Mouse (Mus musculus): ENCODE results near the gene Gm47959. TPM values are rescaled to one million over a fixed set of nuclear protein-coding genes. Genes with fewer than 3 reads are reported as not detected.
"Not testable (repeated sequence)": the region's sequence is repeated elsewhere in the genome, so short reads cannot be mapped to it uniquely, and the experiment has no call there.

Gene Gm47959
- polyA plus RNA-seq (2012; fragmentation: generic; extraction: Trizol) = not detected
- long read RNA-seq, experiment 1 = 0 reads
- long read RNA-seq, experiment 2 = 0 reads

- not testable (repeated sequence) for H3K79me2 ChIP-seq (ENCODE audit: control insufficient read depth, insufficient read depth); H3K4me3 ChIP-seq (ENCODE audit: insufficient read depth, poor library complexity, severe bottlenecking); H3K36me3 ChIP-seq (ENCODE audit: control insufficient read depth, insufficient read depth); H3ac ChIP-seq (ENCODE audit: control insufficient read depth, insufficient read length, low read depth); H3K79me3 ChIP-seq (ENCODE audit: low read depth)
- peaks cover 19% of the 10 kb centered on the region for H3K27me3 ChIP-seq (ENCODE audit: control insufficient read depth, insufficient read depth, insufficient read length)
Measured at GRCm38 (mm10) chr1:83000306-83000705, at the start of gene Gm47959. Gene Gm47959, plus strand, starts transcription at chr1:83000548.

DNA sequence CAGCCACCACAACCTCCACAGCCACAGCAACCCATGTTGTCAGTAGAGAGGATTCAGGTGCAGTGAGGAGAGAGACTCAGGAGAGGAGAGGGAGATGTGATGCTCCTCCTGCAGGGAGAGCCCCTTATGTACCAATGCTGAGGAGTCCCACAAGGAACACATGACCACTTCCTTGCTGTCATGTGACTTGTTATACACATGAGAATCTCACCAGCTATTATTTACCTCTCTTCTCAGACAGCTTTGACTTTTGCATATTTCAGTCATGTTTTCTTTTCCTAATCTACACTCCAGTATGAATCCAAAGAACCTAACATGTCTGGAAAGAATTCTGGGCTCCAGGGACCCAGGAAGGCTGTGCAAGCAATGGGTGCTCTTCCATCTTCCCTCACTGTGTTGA lies 44.4 kb upstream of the Gm47959 start, which contains the start of gene Gm7544:
TSS of gene Gm7544 (minus strand) at position 101 of the 400 bp plus-strand sequence.
- H3K27me3 ChIP-seq (ENCODE audit: control insufficient read depth, insufficient read depth, insufficient read length); H3K79me2 ChIP-seq (ENCODE audit: control insufficient read depth, insufficient read depth); H3K36me3 ChIP-seq (ENCODE audit: control insufficient read depth, insufficient read depth); H3K79me3 ChIP-seq (ENCODE audit: low read depth); H3ac ChIP-seq (ENCODE audit: control insufficient read depth, insufficient read length, low read depth); H3K4me3 ChIP-seq (ENCODE audit: insufficient read depth, poor library complexity, severe bottlenecking): not testable (repeated sequence)

- no peaks in the 10 kb centered on the region for H3K79me3 ChIP-seq (ENCODE audit: low read depth)
- no peak within 1 kb of the TSS for H3ac ChIP-seq (ENCODE audit: control insufficient read depth, insufficient read length, low read depth)
- no peaks in the 10 kb centered on the region for H3K36me3 ChIP-seq (ENCODE audit: control insufficient read depth, insufficient read depth)
- H3K79me2 ChIP-seq (ENCODE audit: control insufficient read depth, insufficient read depth) = no peaks in the 10 kb centered on the region
- no peak within 1 kb of the TSS for H3K4me3 ChIP-seq (ENCODE audit: insufficient read depth, poor library complexity, severe bottlenecking)
- TF ChIP-seq CEBPB (IDR thresholded peaks at IDR 0.05; ENCODE audit: low read depth) (no peak), CTCF (IDR thresholded peaks at IDR 0.05; ENCODE audit: control insufficient read depth, insufficient read depth, insufficient read length) (no peak), USF1 (IDR thresholded peaks at IDR 0.05; ENCODE audit: low read depth) (no peak), MYOD1 (IDR thresholded peaks at IDR 0.05; ENCODE audit: control insufficient read depth, insufficient read length, low read depth) (no peak), MAX (IDR thresholded peaks at IDR 0.05) (no peak), MYOG (IDR thresholded peaks at IDR 0.05; ENCODE audit: control insufficient read depth, extremely low read depth, insufficient read length) (no peak), FOSL1 (IDR thresholded peaks at IDR 0.05; ENCODE audit: insufficient read depth, low read length, poor library complexity, severe bottlenecking) (no peak)
- no peaks in the 10 kb centered on the region for H3K27me3 ChIP-seq (ENCODE audit: control insufficient read depth, insufficient read depth, insufficient read length)
Measured at GRCm38 (mm10) chr1:82959870-82960385, 40.4 kb upstream of the Gm47959 start, which contains the start of gene Gm47955. Gene Gm47955, plus strand, starts transcription at chr1:82960286.

GRCm38 (mm10) chr1:82966413-82966812 lies 33.9 kb upstream of the Gm47959 start:
- H3K79me3 ChIP-seq (ENCODE audit: low read depth) = no peaks in the 10 kb centered on the region
- H3ac ChIP-seq (ENCODE audit: control insufficient read depth, insufficient read length, low read depth) = no peak overlapping the region
- H3K79me2 ChIP-seq (ENCODE audit: control insufficient read depth, insufficient read depth) = no peaks in the 10 kb centered on the region
- H3K27me3 ChIP-seq (ENCODE audit: control insufficient read depth, insufficient read depth, insufficient read length) = no peaks in the 10 kb centered on the region
- H3K36me3 ChIP-seq (ENCODE audit: control insufficient read depth, insufficient read depth) = no peaks in the 10 kb centered on the region
- H3K4me3 ChIP-seq (ENCODE audit: insufficient read depth, poor library complexity, severe bottlenecking) = no peak overlapping the region
- TF ChIP-seq CEBPB (IDR thresholded peaks at IDR 0.05; ENCODE audit: low read depth) (no peak), MYOD1 (IDR thresholded peaks at IDR 0.05; ENCODE audit: control insufficient read depth, insufficient read length, low read depth) (no peak), USF1 (IDR thresholded peaks at IDR 0.05; ENCODE audit: low read depth) (no peak), MAX (IDR thresholded peaks at IDR 0.05) (no peak), CTCF (IDR thresholded peaks at IDR 0.05; ENCODE audit: control insufficient read depth, insufficient read depth, insufficient read length) (no peak), FOSL1 (IDR thresholded peaks at IDR 0.05; ENCODE audit: insufficient read depth, low read length, poor library complexity, severe bottlenecking) (no peak), MYOG (IDR thresholded peaks at IDR 0.05; ENCODE audit: control insufficient read depth, extremely low read depth, insufficient read length) (no peak)

- Histone ChIP-seq H3K36me3 (ENCODE audit: control insufficient read depth, insufficient read depth) (no peaks in the 10 kb centered on the region), H3ac (ENCODE audit: control insufficient read depth, insufficient read length, low read depth) (no peak overlapping the region), H3K27me3 (ENCODE audit: control insufficient read depth, insufficient read depth, insufficient read length) (no peaks in the 10 kb centered on the region), H3K79me2 (ENCODE audit: control insufficient read depth, insufficient read depth) (no peaks in the 10 kb centered on the region), H3K79me3 (ENCODE audit: low read depth) (no peaks in the 10 kb centered on the region), H3K4me3 (ENCODE audit: insufficient read depth, poor library complexity, severe bottlenecking) (no peak overlapping the region)
- TF ChIP-seq CTCF (IDR thresholded peaks at IDR 0.05; ENCODE audit: control insufficient read depth, insufficient read depth, insufficient read length) (no peak), USF1 (IDR thresholded peaks at IDR 0.05; ENCODE audit: low read depth) (no peak), CEBPB (IDR thresholded peaks at IDR 0.05; ENCODE audit: low read depth) (no peak), MYOG (IDR thresholded peaks at IDR 0.05; ENCODE audit: control insufficient read depth, extremely low read depth, insufficient read length) (no peak), MYOD1 (IDR thresholded peaks at IDR 0.05; ENCODE audit: control insufficient read depth, insufficient read length, low read depth) (no peak), MAX (IDR thresholded peaks at IDR 0.05) (no peak), FOSL1 (IDR thresholded peaks at IDR 0.05; ENCODE audit: insufficient read depth, low read length, poor library complexity, severe bottlenecking) (no peak)
Measured at GRCm38 (mm10) chr1:82972046-82972445, 28.3 kb upstream of the Gm47959 start.

- Histone ChIP-seq H3ac (ENCODE audit: control insufficient read depth, insufficient read length, low read depth) (no peak overlapping the region), H3K4me3 (ENCODE audit: insufficient read depth, poor library complexity, severe bottlenecking) (no peak overlapping the region), H3K79me2 (ENCODE audit: control insufficient read depth, insufficient read depth) (no peaks in the 10 kb centered on the region), H3K27me3 (ENCODE audit: control insufficient read depth, insufficient read depth, insufficient read length) (no peaks in the 10 kb centered on the region), H3K36me3 (ENCODE audit: control insufficient read depth, insufficient read depth) (no peaks in the 10 kb centered on the region), H3K79me3 (ENCODE audit: low read depth) (no peaks in the 10 kb centered on the region)
- TF ChIP-seq USF1 (IDR thresholded peaks at IDR 0.05; ENCODE audit: low read depth) (no peak), MYOG (IDR thresholded peaks at IDR 0.05; ENCODE audit: control insufficient read depth, extremely low read depth, insufficient read length) (no peak), CTCF (IDR thresholded peaks at IDR 0.05; ENCODE audit: control insufficient read depth, insufficient read depth, insufficient read length) (no peak), CEBPB (IDR thresholded peaks at IDR 0.05; ENCODE audit: low read depth) (no peak)
Measured at GRCm38 (mm10) chr1:82973244-82973643, 27.1 kb upstream of the Gm47959 start.

Data from C2C12 (cell line).